Mouse (Mus musculus): ENCODE results near the gene Sik3. TPM values are rescaled to one million over a fixed set of nuclear protein-coding genes. Genes with fewer than 3 reads are reported as not detected.

The Sik3 gene
- total RNA-seq, 2 experiments from 2014 or later = 61.8 to 72.7 TPM

DNA sequence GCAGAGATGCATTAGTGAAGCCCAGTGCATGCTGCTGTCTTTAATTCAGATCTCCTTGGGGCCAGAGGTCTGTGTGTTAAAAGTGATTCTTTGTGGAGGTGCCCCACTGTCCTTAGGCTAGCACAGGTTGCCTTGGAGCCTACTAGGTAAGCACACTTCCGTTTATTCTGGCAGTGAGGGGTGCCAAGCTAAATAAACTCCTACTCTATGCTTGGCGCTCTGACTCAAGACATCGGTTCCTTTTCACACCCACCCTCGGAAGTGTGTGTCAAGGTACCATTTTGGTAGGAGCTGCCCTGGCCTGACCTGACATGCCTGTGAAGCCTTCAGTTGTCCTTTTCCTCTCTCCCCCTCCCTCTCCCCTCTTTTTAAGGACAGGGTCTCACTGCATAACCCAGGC, 201.7 kb downstream of the Sik3 start:
- DNase-seq = no peak
- intact Hi-C loops (cut with DNase I) = no loop called here

DNA sequence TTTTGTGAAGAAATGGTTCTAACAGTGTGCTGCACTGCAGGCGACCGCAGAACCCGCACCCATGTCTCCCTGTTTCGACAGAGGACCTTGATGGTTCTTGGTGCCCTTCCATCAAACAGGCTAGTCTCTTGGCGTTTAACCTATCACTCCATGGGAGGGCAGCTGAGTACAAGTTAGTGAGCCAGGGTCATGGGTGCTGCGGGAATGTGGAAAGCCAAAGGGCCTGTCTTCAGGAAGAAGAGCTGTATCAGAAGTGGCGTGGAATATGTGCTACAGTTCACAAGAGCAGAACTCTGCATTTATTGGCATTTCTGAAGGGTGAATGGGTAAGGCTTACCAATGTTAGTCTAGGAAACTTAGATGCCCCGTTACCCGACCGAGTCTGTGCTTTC, 202.3 kb downstream of the Sik3 start:
- intact Hi-C loops (cut with DNase I) = no loop called here
- DNase-seq = no peak

DNA sequence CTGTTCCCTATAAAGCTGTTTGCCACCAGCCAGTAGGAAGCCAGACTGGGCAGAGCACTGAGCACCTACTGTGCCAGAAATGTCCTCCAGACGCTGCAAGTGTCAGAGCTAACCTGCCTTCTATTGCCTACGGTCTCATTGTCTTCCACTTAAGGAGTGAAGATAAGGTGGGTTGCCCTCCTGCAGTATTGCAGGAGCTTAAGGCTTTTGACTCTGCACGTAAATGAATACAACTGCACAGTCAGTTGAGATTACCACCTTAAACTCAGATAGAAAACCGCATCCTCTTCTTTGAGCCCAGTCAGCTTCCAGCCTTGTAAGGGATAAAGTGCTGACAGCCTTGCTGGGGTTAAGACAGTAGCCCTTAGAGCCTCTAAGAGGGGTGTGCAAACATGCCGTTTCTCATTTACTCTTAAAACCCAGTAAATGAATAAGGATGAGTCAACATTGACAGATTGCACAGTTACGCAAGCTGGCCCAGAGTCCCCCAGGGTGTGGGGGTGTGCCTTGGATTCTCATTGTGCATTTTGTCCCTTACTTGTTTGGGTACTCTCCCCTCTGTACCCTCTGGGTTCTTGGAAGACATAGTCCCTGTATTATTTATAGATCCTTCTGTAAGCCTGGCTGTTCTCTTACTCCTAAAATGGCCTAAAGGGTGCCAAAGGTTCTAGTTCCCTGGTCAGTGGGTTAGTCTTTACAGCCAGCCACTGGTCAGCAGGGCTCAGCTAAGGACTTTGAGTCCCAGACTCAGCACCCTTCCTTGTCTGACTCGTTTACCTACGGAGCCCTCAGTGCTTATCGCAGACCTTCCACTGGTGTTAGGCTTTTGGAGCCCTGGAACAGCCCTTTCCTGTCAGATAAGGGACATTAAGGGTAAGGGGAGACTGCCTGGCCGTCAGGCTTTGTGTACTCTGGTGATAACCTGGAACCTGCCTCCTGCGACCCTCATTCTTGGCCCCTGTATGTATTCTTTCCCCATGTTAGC, 203.0 kb downstream of the Sik3 start:
- DNase-seq = no peak
- intact Hi-C loops (cut with DNase I) = no loop called here

DNA sequence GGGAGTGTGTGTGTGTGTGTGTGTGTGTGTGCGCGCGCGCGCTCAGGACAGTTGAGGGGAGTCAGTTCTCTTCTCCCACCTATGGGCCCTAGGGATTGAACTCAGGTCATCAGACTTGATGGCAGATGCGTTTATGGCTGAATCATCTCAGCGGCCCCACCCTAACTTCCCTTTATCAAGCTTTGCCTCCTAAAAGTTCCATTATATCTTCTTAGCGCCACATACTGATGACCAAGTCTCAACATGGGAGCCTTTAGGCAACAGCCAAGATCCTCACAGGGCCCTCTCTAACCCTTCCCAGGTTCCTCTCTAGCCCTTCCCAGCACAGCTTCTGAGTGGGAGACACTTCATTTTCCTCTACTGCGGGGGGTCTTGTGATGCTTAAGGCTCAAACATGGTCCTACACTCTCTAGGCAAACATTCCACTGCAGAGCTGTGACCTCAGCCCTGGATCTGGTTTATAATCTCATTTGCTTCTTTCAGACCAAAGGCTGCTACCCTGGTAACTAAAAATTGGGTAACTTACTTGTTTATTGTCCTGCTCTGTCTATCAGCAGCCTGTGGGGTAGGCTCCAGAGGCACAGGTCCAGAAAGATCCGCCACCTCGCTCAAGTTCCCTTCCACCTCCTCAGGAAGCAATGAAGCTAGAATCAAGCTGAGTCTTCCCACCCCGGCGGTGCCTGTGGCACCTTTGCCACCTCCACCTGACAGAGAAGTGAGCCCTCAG, 204.3 kb downstream of the Sik3 start:
- DNase-seq = no peak
- intact Hi-C loops (cut with DNase I) = no loop called here

DNA sequence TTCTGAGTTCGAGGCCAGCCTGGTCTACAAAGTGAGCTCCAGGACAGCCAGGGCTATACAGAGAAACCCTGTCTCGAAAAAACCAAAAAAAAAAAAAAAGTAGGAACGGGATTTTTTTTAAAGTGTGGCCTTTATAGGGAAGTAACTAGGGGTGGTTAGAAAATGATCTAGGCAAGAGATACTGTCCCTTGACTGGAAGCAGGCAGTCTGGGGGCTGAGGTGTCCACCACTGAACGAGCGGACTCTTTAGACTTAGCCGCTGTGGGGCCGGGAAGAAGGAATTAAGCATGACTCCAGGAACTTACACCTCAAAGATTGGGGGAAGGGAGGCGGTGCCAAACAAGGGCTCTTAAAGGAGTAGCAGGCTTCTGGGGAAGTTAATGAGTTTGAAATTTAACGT, 205.6 kb downstream of the Sik3 start:
- intact Hi-C loops (cut with DNase I) = no loop called here
- no peak for DNase-seq

DNA sequence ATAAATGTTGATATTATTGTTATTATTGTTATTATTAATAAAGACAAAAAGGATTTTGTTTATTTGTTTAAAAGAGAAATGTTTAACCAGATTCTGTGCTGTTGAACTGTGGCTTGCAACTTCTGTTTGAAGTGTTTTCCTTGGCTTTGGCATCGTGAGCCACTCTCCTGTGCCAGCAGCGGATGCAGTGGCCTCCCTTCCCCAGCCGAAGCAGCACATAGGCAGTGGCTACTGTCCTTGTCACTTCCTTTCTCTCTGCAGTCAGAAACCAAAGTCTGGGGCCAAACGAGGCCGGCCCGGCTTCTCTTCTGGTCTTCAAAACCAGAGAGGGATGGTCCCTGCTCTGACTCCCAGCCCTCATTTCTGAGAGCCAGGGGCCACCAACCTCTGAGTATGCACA, 210.5 kb downstream of the Sik3 start:
- intact Hi-C loops (cut with DNase I) = no loop called here
- DNase-seq = no peak

DNA sequence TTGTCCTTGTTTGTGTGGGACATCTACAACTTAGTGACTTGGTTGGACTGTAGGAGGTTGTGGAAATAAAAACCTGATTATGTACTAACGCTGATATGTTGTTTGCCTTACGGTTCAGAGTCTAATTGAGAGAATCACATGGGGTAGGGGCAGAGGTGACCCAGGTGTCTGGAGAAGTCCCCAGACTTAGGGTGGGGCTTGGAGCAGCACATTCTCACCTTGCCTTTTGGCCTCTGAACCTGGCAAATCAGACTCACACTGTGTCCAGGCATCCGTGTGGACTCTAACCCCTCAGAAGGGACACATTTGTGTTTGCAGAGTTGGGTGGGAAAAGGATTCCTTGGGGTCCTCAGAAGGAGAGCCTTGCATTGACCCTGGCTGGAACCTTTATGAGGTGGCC, 211.5 kb downstream of the Sik3 start:
- DNase-seq = no peak
- intact Hi-C loops (cut with DNase I) = no loop called here

DNA sequence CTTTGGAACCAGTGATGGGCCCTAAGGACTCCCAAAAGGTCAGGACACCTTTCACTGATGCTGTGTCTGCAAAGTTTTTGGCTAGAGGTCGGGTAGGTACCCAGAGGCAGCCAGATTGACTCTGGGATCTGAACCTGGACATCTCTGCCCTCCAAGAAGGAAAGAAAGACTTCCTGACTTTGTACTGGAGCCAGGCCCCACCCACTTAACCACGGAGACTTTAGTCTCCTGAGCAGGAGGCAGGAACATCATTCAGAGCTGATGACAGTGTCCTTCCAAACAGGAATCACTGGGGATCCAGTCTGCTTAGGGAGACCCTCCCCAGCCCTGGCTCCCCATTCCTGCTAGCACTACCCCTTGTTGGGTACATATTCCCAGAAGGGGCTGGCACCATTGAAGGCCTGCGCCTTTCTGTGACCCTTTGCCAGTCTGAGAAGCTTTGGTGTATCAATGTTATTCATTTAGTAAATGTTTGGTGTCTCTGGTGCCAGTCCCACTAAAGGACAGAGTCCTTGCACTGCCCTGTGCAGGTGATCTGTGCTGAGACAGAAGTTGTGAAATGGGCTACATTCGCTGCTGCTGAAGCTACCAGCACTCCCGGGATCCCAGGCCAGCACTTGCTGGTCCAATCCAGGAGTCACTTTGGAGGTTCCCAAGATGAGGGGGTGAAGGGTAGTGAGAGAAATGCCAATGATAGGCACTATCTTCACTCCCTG, 212.5 kb downstream of the Sik3 start:
- no peak for DNase-seq
- intact Hi-C loops (cut with DNase I) = no loop called here

DNA sequence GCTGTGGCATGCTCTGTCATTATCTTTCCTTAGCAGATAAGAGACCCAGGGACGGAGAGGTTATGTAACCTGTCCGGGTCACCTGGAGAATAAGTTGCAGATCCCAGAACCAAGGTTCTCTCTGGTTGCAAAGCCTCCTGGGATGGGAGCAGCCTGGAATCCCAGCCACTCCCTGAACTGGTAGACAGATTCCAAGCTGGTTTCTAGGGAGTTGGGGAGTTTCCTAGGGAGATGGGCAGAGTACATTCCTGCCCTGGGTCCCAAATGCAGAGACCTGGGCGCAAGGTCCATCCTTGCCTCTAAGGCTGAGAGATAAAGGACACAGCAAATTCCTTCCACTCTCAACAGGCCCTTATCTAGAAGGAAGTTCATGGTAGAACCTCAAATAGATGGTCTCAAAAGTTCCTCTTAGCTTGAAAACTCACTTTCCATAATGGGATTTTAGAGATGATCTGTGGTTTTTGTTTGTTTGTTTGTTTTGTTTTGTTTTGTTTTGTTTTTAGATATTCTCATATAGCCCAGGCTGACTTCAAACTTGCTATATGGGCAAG, 214.5 kb downstream of the Sik3 start:
- DNase-seq = no peak
- intact Hi-C loops (cut with DNase I) = no loop called here

DNA sequence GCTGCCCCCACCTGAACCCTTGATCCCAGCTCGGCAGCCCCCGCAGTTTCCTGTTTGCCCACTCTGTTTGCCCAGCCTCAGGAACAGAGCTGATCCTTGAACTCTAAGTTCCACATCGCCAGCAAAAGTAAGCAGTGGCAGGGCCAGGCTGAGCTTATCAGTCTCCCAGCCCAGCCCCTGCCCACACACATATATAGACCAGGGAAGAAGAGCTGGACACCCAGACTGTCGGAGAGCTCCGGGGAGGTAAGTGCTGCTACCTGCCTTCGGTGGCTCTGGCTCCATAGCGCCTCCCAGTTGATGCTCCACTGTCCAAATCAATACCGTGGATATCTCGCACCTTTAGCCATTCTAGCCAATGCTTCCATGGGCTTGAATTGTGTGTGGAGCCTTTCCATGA, 215.9 kb downstream of the Sik3 start, which contains the start of gene Apoa1:
Gene Apoa1 (plus strand): TSS at position 90 of the 400 bp plus-strand sequence.
- intact Hi-C loops (cut with DNase I) = no loop called here
- no peak for DNase-seq

DNA sequence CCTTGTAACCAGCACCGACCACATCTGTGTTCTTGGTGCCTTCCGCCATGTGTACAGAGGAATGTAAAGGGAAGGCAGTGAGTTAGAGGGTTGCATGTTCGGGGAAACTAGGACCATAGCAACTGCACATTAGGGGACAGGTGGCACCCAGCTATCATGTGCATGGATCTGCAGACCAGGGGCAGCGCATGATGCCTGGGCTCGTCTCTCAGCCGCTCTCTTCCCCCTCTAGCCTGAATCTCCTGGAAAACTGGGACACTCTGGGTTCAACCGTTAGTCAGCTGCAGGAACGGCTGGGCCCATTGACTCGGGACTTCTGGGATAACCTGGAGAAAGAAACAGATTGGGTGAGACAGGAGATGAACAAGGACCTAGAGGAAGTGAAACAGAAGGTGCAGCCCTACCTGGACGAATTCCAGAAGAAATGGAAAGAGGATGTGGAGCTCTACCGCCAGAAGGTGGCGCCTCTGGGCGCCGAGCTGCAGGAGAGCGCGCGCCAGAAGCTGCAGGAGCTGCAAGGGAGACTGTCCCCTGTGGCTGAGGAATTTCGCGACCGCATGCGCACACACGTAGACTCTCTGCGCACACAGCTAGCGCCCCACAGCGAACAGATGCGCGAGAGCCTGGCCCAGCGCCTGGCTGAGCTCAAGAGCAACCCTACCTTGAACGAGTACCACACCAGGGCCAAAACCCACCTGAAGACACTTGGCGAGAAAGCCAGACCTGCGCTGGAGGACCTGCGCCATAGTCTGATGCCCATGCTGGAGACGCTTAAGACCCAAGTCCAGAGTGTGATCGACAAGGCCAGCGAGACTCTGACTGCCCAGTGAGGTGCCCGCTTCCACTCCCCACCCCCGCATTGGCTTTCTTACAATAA, 217.2 kb downstream of the Sik3 start:
- DNase-seq = peak; percentile 85 to 91
- intact Hi-C loops (cut with DNase I) = loop anchor here (2.0 kb wide), 1 partner anchor 17 kb away; no protein-coding TSS in a partner anchor

DNA sequence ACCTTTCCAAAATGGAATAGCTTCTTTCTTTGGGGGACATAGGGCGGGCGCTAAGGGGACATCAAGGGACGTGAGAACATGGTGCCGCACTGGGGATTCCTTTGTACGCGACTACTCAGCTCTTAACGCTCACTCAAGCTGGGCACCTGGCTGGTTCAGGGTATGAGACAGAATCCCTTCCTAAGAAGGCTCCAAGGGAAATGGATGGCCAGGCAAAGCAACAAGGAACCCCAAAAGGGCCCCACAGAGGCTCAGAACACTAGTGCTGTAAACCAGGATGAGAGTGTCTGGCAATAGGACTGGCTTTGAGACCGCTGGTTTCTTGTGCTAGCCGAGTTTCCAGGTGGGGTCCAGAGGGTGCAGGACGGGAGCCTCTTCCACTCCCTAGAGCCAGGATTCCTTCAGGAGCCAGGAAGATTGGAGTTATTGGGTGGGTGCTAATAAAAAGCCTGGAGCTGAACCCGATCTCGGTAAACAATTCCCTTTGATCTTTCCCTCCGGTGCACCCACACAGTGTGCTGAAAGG, 217.9 kb downstream of the Sik3 start:
- DNase-seq = no peak
- intact Hi-C loops (cut with DNase I) = loop anchor here (2.0 kb wide), 1 partner anchor 16 kb away; no protein-coding TSS in a partner anchor

DNA sequence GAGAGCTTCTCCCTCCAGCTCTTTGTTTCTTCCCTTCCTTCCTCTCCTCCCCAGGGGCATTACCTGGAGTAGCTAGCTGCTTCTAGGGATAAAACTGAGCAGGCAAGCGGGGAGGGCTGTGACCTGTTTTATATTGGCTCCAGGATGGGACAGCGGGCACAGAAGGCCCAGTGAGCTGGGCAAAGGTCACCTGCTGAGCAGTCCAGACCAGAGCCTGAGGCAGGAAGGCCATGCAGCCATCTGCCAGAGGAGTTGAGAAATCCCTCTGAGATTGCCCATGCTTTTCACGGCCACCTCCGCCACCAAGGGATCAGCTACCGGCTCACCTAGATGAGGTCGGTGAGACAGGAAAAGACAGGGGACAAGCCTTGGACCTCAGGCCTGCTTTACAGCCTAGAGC, 222.6 kb downstream of the Sik3 start:
- DNase-seq = no peak
- intact Hi-C loops (cut with DNase I) = no loop called here

DNA sequence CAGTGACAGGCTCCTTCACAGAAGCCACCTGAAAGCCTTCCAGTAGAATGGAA, 222.8 kb downstream of the Sik3 start, which contains the start of gene Apoc3:
Gene Apoc3 (minus strand): TSS at position 41 of the 53 bp plus-strand sequence.
- intact Hi-C loops (cut with DNase I) = no loop called here
- DNase-seq = no peak

DNA sequence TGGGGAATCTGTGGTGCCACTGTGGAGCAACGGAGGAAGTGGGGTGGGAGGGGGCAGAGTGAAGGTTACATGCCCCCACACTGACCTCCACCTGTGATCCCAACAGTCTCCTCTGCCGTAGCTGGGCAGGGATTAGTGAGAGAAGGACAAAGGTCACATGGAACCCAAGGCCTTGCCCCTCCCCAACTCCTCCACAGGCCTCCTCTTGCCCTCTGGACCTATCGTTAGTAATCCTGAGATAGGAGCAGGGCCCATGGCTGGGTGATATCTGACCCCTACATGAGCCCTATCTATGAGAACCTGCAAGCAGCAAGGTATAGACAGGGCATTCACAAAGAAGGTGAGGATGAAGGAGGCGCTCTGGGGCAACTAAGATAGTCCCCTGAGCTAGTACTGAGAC, 223.0 kb downstream of the Sik3 start:
- DNase-seq = no peak
- intact Hi-C loops (cut with DNase I) = no loop called here

DNA sequence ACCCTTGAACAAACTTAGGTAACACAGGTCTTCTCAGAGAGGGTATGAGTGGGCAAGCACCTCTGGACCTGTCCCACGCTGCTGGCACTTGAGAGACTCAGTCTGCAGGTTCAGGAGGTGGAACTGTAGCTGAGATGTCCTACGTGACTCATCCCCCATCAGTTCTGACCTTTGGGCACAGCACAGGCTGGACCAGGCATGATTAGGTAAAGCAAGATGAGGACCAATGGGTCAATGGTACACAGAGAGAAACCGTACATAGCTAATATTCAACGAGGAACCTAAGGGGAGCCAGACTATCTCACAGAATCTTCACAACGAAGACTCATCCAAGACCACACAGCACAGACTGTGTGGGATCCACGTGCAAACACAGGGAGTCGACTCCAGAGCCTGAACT, 226.2 kb downstream of the Sik3 start:
- DNase-seq = no peak
- intact Hi-C loops (cut with DNase I) = no loop called here

DNA sequence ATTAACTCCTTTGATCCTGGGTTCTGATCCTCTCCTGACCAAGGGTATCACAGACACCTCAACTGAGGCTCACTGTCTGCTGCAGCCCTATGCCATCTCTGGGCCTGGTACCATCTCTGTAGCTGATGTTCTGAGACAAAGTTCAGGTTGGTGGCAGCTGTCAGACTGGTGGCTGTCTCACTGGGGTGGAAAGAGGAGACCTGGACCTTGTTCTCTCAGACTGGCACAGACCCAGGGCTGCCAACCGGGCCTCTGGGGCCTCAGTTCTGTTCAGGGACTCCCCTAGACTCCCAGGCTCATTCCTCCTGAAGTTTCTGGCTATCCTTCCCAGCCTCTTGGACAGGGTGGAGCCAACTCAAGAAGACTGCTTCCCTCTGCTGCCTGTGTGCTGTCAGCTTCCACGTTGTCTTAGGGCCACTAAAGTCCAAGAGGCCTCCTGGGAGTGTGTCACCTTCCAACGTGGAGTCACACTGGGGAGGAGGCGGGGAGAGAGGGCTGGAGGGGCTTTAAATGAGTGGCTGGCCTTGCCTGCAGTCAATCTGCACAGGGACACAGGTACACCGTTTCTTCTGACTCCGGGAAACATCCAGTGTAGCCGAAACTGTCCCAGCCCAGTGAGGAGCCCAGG, 228.0 kb downstream of the Sik3 start, which contains the start of gene Apoa4:
Gene Apoa4 (plus strand): TSS at position 171 of the 628 bp plus-strand sequence.
- intact Hi-C loops (cut with DNase I) = no loop called here
- no peak for DNase-seq

DNA sequence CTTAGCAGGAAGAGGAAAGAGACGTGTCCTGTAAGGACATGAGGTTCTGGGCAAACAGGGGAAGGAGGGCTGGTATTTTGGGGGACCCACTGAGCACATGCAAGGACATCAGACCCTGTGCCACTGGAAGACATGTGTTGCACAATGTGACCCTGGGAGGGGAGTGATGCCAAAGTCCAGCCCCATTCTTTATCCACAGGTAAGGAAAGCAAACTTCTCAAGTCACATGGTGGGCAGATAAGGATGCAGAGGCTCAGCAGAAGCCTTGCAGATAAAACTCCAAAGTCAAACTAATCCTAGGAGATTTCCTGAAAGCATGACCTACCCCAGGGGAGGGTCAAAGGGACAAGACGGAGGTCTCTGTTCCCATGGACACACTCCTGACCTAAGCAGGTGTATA, 229.2 kb downstream of the Sik3 start:
- intact Hi-C loops (cut with DNase I) = no loop called here
- DNase-seq = no peak

DNA sequence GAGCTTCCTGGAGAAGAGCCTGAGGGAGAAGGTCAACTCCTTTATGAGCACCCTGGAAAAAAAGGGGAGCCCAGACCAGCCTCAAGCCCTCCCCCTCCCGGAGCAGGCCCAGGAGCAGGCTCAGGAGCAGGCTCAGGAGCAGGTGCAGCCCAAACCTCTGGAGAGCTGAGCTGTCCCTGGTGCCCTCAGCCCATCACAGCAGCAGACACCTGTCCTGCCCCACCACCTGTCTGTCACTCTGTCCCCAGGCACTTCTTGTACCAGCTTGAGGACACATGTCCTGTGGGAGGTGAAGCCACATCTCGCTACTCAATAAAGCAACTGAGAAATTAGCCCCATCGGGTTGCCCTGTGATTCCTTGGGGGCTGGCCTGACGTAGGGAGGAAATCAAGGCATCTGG, 230.5 kb downstream of the Sik3 start:
- DNase-seq = no peak
- intact Hi-C loops (cut with DNase I) = no loop called here

DNA sequence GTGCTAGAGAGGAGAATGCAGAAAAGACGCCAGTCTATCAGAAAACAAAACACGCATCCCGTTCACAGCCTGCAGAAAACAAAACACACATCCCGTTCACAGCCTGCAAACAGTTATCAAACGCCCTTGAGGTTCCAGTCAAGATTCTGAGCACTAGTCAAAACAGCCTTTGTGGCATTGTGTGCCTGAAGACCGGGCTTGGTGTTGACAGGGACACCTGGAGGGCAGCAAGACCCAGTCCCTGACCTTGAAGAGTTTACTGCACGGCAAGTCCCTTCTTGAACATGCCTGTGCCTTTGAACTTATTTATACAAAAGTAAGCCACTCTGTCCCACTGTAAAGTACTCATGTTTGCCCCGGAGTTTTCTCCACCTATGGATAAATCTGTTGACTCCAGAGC, 231.0 kb downstream of the Sik3 start:
- DNase-seq = no peak
- intact Hi-C loops (cut with DNase I) = no loop called here
